Mouse (Mus musculus): Measurements from ENCODE around the gene Ube2c. TPM values are rescaled to one million over a fixed set of nuclear protein-coding genes. Genes with fewer than 3 reads are reported as not detected.

Ube2c gene
- total and polyA plus RNA-seq, 3 experiments, result 177 to 365 (median 257) TPM

Other genes starting within 250 kb of the Ube2c start
- gene Wfdc2, start 207.5 kb upstream of the Ube2c start, total RNA-seq (2012; rRNA removed), result not detected in 2 replicates
- not detected for gene Wfdc2, start 207.5 kb upstream of the Ube2c start, polyA plus RNA-seq (2012; ENCODE audit: insufficient read depth in 1 of 2, insufficient read length in 2 of 2, low read depth in 1 of 2, low replicate concordance in 2 of 2, missing spikeins in 1 of 2)
- gene Spint3, start 196.4 kb upstream of the Ube2c start, total RNA-seq (2012; rRNA removed), result not detected in 2 replicates
- gene Spint3, start 196.4 kb upstream of the Ube2c start, polyA plus RNA-seq (2012; ENCODE audit: insufficient read depth in 1 of 2, insufficient read length in 2 of 2, low read depth in 1 of 2, low replicate concordance in 2 of 2, missing spikeins in 1 of 2), result not detected
- not detected in 2 replicates for gene Wfdc6a, start 184.5 kb upstream of the Ube2c start, total RNA-seq (2012; rRNA removed)
- not detected for gene Wfdc6a, start 184.5 kb upstream of the Ube2c start, polyA plus RNA-seq (2012; ENCODE audit: insufficient read depth in 1 of 2, insufficient read length in 2 of 2, low read depth in 1 of 2, low replicate concordance in 2 of 2, missing spikeins in 1 of 2)
- gene Eppin, start 176.3 kb upstream of the Ube2c start, total RNA-seq (2012; rRNA removed), result not detected in 2 replicates
- gene Eppin, start 176.3 kb upstream of the Ube2c start, polyA plus RNA-seq (2012; ENCODE audit: insufficient read depth in 1 of 2, insufficient read length in 2 of 2, low read depth in 1 of 2, low replicate concordance in 2 of 2, missing spikeins in 1 of 2), result not detected
- not detected in 2 replicates for gene Wfdc6b, start 156.4 kb upstream of the Ube2c start, total RNA-seq (2012; rRNA removed)
- not detected for gene Wfdc6b, start 156.4 kb upstream of the Ube2c start, polyA plus RNA-seq (2012; ENCODE audit: insufficient read depth in 1 of 2, insufficient read length in 2 of 2, low read depth in 1 of 2, low replicate concordance in 2 of 2, missing spikeins in 1 of 2)
- gene Wfdc8, start 156.3 kb upstream of the Ube2c start, total RNA-seq (2012; rRNA removed), result not detected in 2 replicates
- gene Wfdc8, start 156.3 kb upstream of the Ube2c start, polyA plus RNA-seq (2012; ENCODE audit: insufficient read depth in 1 of 2, insufficient read length in 2 of 2, low read depth in 1 of 2, low replicate concordance in 2 of 2, missing spikeins in 1 of 2), result not detected
- not detected in 2 replicates for gene Wfdc16, start 131.1 kb upstream of the Ube2c start, total RNA-seq (2012; rRNA removed)
- not detected for gene Wfdc16, start 131.1 kb upstream of the Ube2c start, polyA plus RNA-seq (2012; ENCODE audit: insufficient read depth in 1 of 2, insufficient read length in 2 of 2, low read depth in 1 of 2, low replicate concordance in 2 of 2, missing spikeins in 1 of 2)
- not detected in 2 replicates for gene Wfdc10, start 113.9 kb upstream of the Ube2c start, total RNA-seq (2012; rRNA removed)
- gene Wfdc10, start 113.9 kb upstream of the Ube2c start, polyA plus RNA-seq (2012; ENCODE audit: insufficient read depth in 1 of 2, insufficient read length in 2 of 2, low read depth in 1 of 2, low replicate concordance in 2 of 2, missing spikeins in 1 of 2), result not detected
- not detected in 2 replicates for gene Wfdc9, start 113.3 kb upstream of the Ube2c start, total RNA-seq (2012; rRNA removed)
- gene Wfdc9, start 113.3 kb upstream of the Ube2c start, polyA plus RNA-seq (2012; ENCODE audit: insufficient read depth in 1 of 2, insufficient read length in 2 of 2, low read depth in 1 of 2, low replicate concordance in 2 of 2, missing spikeins in 1 of 2), result not detected
- not detected in 2 replicates for gene Wfdc11, start 95.8 kb upstream of the Ube2c start, total RNA-seq (2012; rRNA removed)
- not detected for gene Wfdc11, start 95.8 kb upstream of the Ube2c start, polyA plus RNA-seq (2012; ENCODE audit: insufficient read depth in 1 of 2, insufficient read length in 2 of 2, low read depth in 1 of 2, low replicate concordance in 2 of 2, missing spikeins in 1 of 2)
- 0.12 TPM in 1 of 2 replicates, not detected in the other for gene Wfdc13, start 84.8 kb upstream of the Ube2c start, total RNA-seq (2012; rRNA removed)
- not detected for gene Wfdc13, start 84.8 kb upstream of the Ube2c start, polyA plus RNA-seq (2012; ENCODE audit: insufficient read depth in 1 of 2, insufficient read length in 2 of 2, low read depth in 1 of 2, low replicate concordance in 2 of 2, missing spikeins in 1 of 2)
- gene Spint4, start 71.4 kb upstream of the Ube2c start, total RNA-seq (2012; rRNA removed), result not detected in 2 replicates
- gene Spint4, start 71.4 kb upstream of the Ube2c start, polyA plus RNA-seq (2012; ENCODE audit: insufficient read depth in 1 of 2, insufficient read length in 2 of 2, low read depth in 1 of 2, low replicate concordance in 2 of 2, missing spikeins in 1 of 2), result not detected
- gene Spint5, start 54.6 kb upstream of the Ube2c start, total RNA-seq (2012; rRNA removed), result not detected in 2 replicates
- gene Spint5, start 54.6 kb upstream of the Ube2c start, polyA plus RNA-seq (2012; ENCODE audit: insufficient read depth in 1 of 2, insufficient read length in 2 of 2, low read depth in 1 of 2, low replicate concordance in 2 of 2, missing spikeins in 1 of 2), result not detected
- gene Wfdc3, start 24.0 kb upstream of the Ube2c start, total RNA-seq (2012; rRNA removed), result 0.20 and 0.31 TPM in 2 replicates
- gene Wfdc3, start 24.0 kb upstream of the Ube2c start, polyA plus RNA-seq (2012; ENCODE audit: insufficient read depth in 1 of 2, insufficient read length in 2 of 2, low read depth in 1 of 2, low replicate concordance in 2 of 2, missing spikeins in 1 of 2), result under 1 TPM in 1 of 2 experiments, not detected in 1; 0.40 TPM
- gene Dnttip1, start 23.9 kb upstream of the Ube2c start, total RNA-seq (2012; rRNA removed), result 20.6 and 20.9 TPM in 2 replicates
- 10 to 100 TPM in 1 of 2 experiments, not detected in 1; 59.9 TPM for gene Dnttip1, start 23.9 kb upstream of the Ube2c start, polyA plus RNA-seq (2012; ENCODE audit: insufficient read depth in 1 of 2, insufficient read length in 2 of 2, low read depth in 1 of 2, low replicate concordance in 2 of 2, missing spikeins in 1 of 2)
- gene Tnnc2, start 10.1 kb downstream of the Ube2c start, total RNA-seq (2012; rRNA removed), result not detected in 2 replicates
- gene Tnnc2, start 10.1 kb downstream of the Ube2c start, polyA plus RNA-seq (2012; ENCODE audit: insufficient read depth in 1 of 2, insufficient read length in 2 of 2, low read depth in 1 of 2, low replicate concordance in 2 of 2, missing spikeins in 1 of 2), result not detected
- gene Snx21, start 15.9 kb downstream of the Ube2c start, total RNA-seq (2012; rRNA removed), result 3.8 and 4.0 TPM in 2 replicates
- 1 to 10 TPM in 1 of 2 experiments, not detected in 1; 7.7 TPM for gene Snx21, start 15.9 kb downstream of the Ube2c start, polyA plus RNA-seq (2012; ENCODE audit: insufficient read depth in 1 of 2, insufficient read length in 2 of 2, low read depth in 1 of 2, low replicate concordance in 2 of 2, missing spikeins in 1 of 2)
- gene Acot8, start 35.0 kb downstream of the Ube2c start, total RNA-seq (2012; rRNA removed), result 32.2 and 40.3 TPM in 2 replicates
- gene Acot8, start 35.0 kb downstream of the Ube2c start, polyA plus RNA-seq (2012; ENCODE audit: insufficient read depth in 1 of 2, insufficient read length in 2 of 2, low read depth in 1 of 2, low replicate concordance in 2 of 2, missing spikeins in 1 of 2), result 10 to 100 TPM in 1 of 2 experiments, not detected in 1; 30.9 TPM
- gene Zswim3, start 35.2 kb downstream of the Ube2c start, total RNA-seq (2012; rRNA removed), result 4.7 and 4.8 TPM in 2 replicates
- 1 to 10 TPM in 1 of 2 experiments, not detected in 1; 5.9 TPM for gene Zswim3, start 35.2 kb downstream of the Ube2c start, polyA plus RNA-seq (2012; ENCODE audit: insufficient read depth in 1 of 2, insufficient read length in 2 of 2, low read depth in 1 of 2, low replicate concordance in 2 of 2, missing spikeins in 1 of 2)
- 7.1 and 8.2 TPM in 2 replicates for gene Zswim1, start 52.8 kb downstream of the Ube2c start, total RNA-seq (2012; rRNA removed)
- 10 to 100 TPM in 1 of 2 experiments, not detected in 1; 17.4 TPM for gene Zswim1, start 52.8 kb downstream of the Ube2c start, polyA plus RNA-seq (2012; ENCODE audit: insufficient read depth in 1 of 2, insufficient read length in 2 of 2, low read depth in 1 of 2, low replicate concordance in 2 of 2, missing spikeins in 1 of 2)
- gene Spata25, start 58.6 kb downstream of the Ube2c start, total RNA-seq (2012; rRNA removed), result 0.42 and 0.50 TPM in 2 replicates
- gene Spata25, start 58.6 kb downstream of the Ube2c start, polyA plus RNA-seq (2012; ENCODE audit: insufficient read depth in 1 of 2, insufficient read length in 2 of 2, low read depth in 1 of 2, low replicate concordance in 2 of 2, missing spikeins in 1 of 2), result under 1 TPM in 1 of 2 experiments, not detected in 1; 0.13 TPM
- 46.3 and 50.5 TPM in 2 replicates for gene Ctsa, start 63.0 kb downstream of the Ube2c start, total RNA-seq (2012; rRNA removed)
- gene Ctsa, start 63.0 kb downstream of the Ube2c start, polyA plus RNA-seq (2012; ENCODE audit: insufficient read depth in 1 of 2, insufficient read length in 2 of 2, low read depth in 1 of 2, low replicate concordance in 2 of 2, missing spikeins in 1 of 2), result 10 to 100 TPM in 1 of 2 experiments, not detected in 1; 87.7 TPM
- gene Neurl2, start 63.6 kb downstream of the Ube2c start, total RNA-seq (2012; rRNA removed), result 1.6 and 2.0 TPM in 2 replicates
- gene Neurl2, start 63.6 kb downstream of the Ube2c start, polyA plus RNA-seq (2012; ENCODE audit: insufficient read depth in 1 of 2, insufficient read length in 2 of 2, low read depth in 1 of 2, low replicate concordance in 2 of 2, missing spikeins in 1 of 2), result 1 to 10 TPM in 1 of 2 experiments, not detected in 1; 2.6 TPM
- 5.2 and 6.8 TPM in 2 replicates for gene Pltp, start 87.8 kb downstream of the Ube2c start, total RNA-seq (2012; rRNA removed)
- gene Pltp, start 87.8 kb downstream of the Ube2c start, polyA plus RNA-seq (2012; ENCODE audit: insufficient read depth in 1 of 2, insufficient read length in 2 of 2, low read depth in 1 of 2, low replicate concordance in 2 of 2, missing spikeins in 1 of 2), result 10 to 100 TPM in 1 of 2 experiments, not detected in 1; 17.1 TPM
- 46.8 and 47.6 TPM in 2 replicates for gene Pcif1, start 109.4 kb downstream of the Ube2c start, total RNA-seq (2012; rRNA removed)
- 100 to 1,000 TPM in 1 of 2 experiments, not detected in 1; 118 TPM for gene Pcif1, start 109.4 kb downstream of the Ube2c start, polyA plus RNA-seq (2012; ENCODE audit: insufficient read depth in 1 of 2, insufficient read length in 2 of 2, low read depth in 1 of 2, low replicate concordance in 2 of 2, missing spikeins in 1 of 2)
- 12.3 and 12.6 TPM in 2 replicates for gene Zfp335, start 141.9 kb downstream of the Ube2c start, total RNA-seq (2012; rRNA removed)
- gene Zfp335, start 141.9 kb downstream of the Ube2c start, polyA plus RNA-seq (2012; ENCODE audit: insufficient read depth in 1 of 2, insufficient read length in 2 of 2, low read depth in 1 of 2, low replicate concordance in 2 of 2, missing spikeins in 1 of 2), result 10 to 100 TPM in 1 of 2 experiments, not detected in 1; 24.1 TPM
- gene Mmp9, start 170.9 kb downstream of the Ube2c start, total RNA-seq (2012; rRNA removed), result 0.20 and 0.23 TPM in 2 replicates
- gene Mmp9, start 170.9 kb downstream of the Ube2c start, polyA plus RNA-seq (2012; ENCODE audit: insufficient read depth in 1 of 2, insufficient read length in 2 of 2, low read depth in 1 of 2, low replicate concordance in 2 of 2, missing spikeins in 1 of 2), result under 1 TPM in 1 of 2 experiments, not detected in 1; 0.19 TPM
- 0.36 and 0.50 TPM in 2 replicates for gene Slc12a5, start 190.9 kb downstream of the Ube2c start, total RNA-seq (2012; rRNA removed)
- 1 to 10 TPM in 1 of 2 experiments, not detected in 1; 1.3 TPM for gene Slc12a5, start 190.9 kb downstream of the Ube2c start, polyA plus RNA-seq (2012; ENCODE audit: insufficient read depth in 1 of 2, insufficient read length in 2 of 2, low read depth in 1 of 2, low replicate concordance in 2 of 2, missing spikeins in 1 of 2)

Data from MEL (cell line).